Mouse (Mus musculus): Measurements from ENCODE around the gene Exoc2.

- no peak for TF ChIP-seq CTCF (IDR thresholded peaks at IDR 0.05; ENCODE audit: control insufficient read depth, insufficient read depth, insufficient read length)
- no peak for TF ChIP-seq MYOG (IDR thresholded peaks at IDR 0.05; ENCODE audit: control insufficient read depth, extremely low read depth, insufficient read length)
- no peak for TF ChIP-seq MYOD1 (IDR thresholded peaks at IDR 0.05; ENCODE audit: control insufficient read depth, insufficient read length, low read depth)
- TF ChIP-seq MAX (IDR thresholded peaks at IDR 0.05), result no peak
- no peak for TF ChIP-seq USF1 (IDR thresholded peaks at IDR 0.05; ENCODE audit: low read depth)
- no peak for TF ChIP-seq CEBPB (IDR thresholded peaks at IDR 0.05; ENCODE audit: low read depth)
These were observed 25.9 kb upstream of the Exoc2 start for GRCm38 (mm10) chr13:30999799-31000198.

Measured in C2C12 (cell line).